Mouse (Mus musculus) limb, embryonic 11.5 days (tissue): ENCODE results near the gene Ltbp1. TPM values are rescaled to one million over a fixed set of nuclear protein-coding genes. Genes with fewer than 3 reads are reported as not detected.
A peak's percentile ranks its signal among the peaks of the same experiment; 100 is the strongest.

ENCODE experiments used
- ATAC-seq: fragments of 200-750 bp; cut with Nextera tagmentation; 2 replicates; pipeline ENCODE4 v1.8.0; 2017; ENCODE audit warnings: low read depth; ENCODE audit not compliant: insufficient number of reproducible peaks, low FRiP score, low TSS enrichment
- DNase-seq: peaks from one replicate; pipeline ENCODE4 v3.0.0-alpha.2; 2015; ENCODE audit warnings: low spot score
- H3K27ac ChIP-seq: fragments of 300-500 bp; sonication (generic); replicated peaks from 2 replicates; pipeline ENCODE4 v1.5.1; 2014; ENCODE audit warnings: low read depth, mild to moderate bottlenecking, low read length
- H3K27me3 ChIP-seq: fragments of 300-500 bp; sonication (generic); 2 replicates; pipeline ENCODE4 v1.6.1; 2014; ENCODE audit warnings: mild to moderate bottlenecking, low read length, mixed read lengths; ENCODE audit not compliant: control insufficient read depth, insufficient read depth
- H3K36me3 ChIP-seq: fragments of 300-500 bp; sonication (generic); 2 replicates; pipeline ENCODE4 v1.6.1; 2014; ENCODE audit warnings: mild to moderate bottlenecking, low read length, moderate library complexity, mixed read lengths; ENCODE audit not compliant: control insufficient read depth, insufficient read depth
- H3K4me1 ChIP-seq: fragments of 300-500 bp; sonication (generic); 2 replicates; pipeline ENCODE4 v1.6.1; 2014; ENCODE audit warnings: low read length, mixed read lengths; ENCODE audit not compliant: control insufficient read depth, insufficient read depth
- H3K4me2 ChIP-seq: fragments of 300-500 bp; sonication (generic); 2 replicates; pipeline ENCODE4 v1.6.1; 2014; ENCODE audit warnings: low read depth, mild to moderate bottlenecking, moderate library complexity; ENCODE audit not compliant: severe bottlenecking
- H3K4me3 ChIP-seq: fragments of 300-500 bp; sonication (generic); 2 replicates; pipeline ENCODE4 v1.5.1; 2014; ENCODE audit warnings: low read depth, low read length
- H3K9ac ChIP-seq: fragments of 300-500 bp; sonication (generic); 2 replicates; pipeline ENCODE4 v1.6.1; 2014; ENCODE audit warnings: mild to moderate bottlenecking, low read length
- H3K9me3 ChIP-seq: fragments of 300-500 bp; sonication (generic); 2 replicates; pipeline ENCODE4 v1.6.1; 2016; ENCODE audit warnings: low read length; ENCODE audit not compliant: control insufficient read depth
- WGBS: fragments of 180-500 bp; shearing (Covaris S2); extraction: QIAGEN DNeasy Blood & Tissue Kit; methylation state at CpG from one replicate; pipeline ENCODE4 v1.1.7; 2014; 5-methylcytosine and 5-hydroxymethylcytosine counted together
- polyA plus RNA-seq: library from polyadenylated mRNA; unstranded; fragments of >200 nt; fragmentation: Nextera tagmentation; extraction: Ambion mirVana; gene quantifications from 2 replicates; pipeline ENCODE4 v1.2.1, GENCODE M21; 2014

Gene Ltbp1
- polyA plus RNA-seq: 29.8 and 34.6 TPM in 2 replicates

DNA sequence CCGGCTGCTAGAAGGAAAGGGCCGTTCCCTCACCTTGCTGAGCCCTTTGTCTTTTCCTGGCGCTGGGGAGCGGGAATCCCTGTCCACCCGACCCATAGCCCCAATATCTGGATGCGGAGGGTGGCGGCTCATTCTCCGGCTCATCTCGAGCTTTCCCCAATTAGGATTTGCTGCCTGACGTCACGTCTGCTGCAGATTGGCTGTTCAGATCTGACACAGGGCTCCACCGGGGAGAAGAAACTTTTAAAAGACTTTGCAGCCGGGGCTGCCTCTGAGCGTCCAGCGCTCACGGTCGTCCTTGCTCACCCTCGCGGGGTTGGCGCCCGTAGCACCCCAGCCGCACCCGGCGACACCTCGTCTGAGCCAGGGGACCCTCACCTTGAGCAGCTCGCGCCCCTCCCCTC, at the start of gene Ltbp1:
Gene Ltbp1, plus strand, starts transcription at position 288 of the 404 bp plus-strand sequence.
- H3K4me1 ChIP-seq: peaks cover 5% of the 10 kb centered on the region
- DNase-seq: no peak
- H3K4me2 ChIP-seq: peak within 1 kb of the TSS; percentile 68
- 0% methylated on average over 27 of the region's 27 CpGs for WGBS
- H3K4me3 ChIP-seq: peak within 1 kb of the TSS; percentile 96
- peak; percentile 79 for ATAC-seq
- no peaks in the 10 kb centered on the region for H3K27me3 ChIP-seq
- H3K9me3 ChIP-seq: no peaks in the 10 kb centered on the region
- peak within 1 kb of the TSS; percentile 97 for H3K9ac ChIP-seq
- no peaks in the 10 kb centered on the region; the same call in 1 of the 2 replicates for H3K36me3 ChIP-seq
- H3K27ac ChIP-seq: peak within 1 kb of the TSS; percentile 91

DNA sequence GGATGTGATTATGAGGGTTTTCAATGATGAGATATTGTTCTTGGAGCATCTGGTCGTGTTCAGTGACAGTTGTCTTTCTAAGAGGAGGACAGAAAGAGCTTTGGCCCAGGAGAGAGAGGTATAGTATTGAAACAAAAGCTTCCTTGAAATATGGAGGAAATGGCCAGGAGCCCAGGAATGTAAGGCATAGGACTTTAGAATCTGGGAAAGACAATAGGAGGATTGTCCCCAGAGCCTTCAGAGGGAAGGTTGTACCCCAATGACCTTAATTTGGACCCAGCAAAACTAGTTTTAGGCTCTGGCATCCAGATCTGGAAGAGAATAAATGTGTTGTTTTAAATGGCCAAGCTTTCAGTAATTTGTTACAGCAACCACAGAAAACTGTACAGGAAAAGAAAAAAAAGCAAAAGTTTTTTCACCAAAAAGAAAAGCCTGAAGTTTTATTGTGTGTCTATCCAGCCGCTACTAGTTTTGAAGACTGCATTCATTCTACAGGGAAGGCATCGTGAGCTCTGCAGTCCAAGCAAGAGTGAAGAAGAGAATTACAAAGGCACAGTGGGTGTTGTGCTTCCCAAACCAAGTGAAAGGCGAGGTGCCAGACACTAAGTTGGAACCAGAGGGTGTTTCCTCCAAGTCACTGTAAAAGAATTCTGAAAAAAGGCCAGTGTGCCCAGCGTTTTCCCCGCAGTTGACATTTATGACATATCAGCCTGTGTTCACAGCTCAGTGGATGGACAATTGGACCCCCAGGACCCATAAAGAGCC, 45.7 kb upstream of the Ltbp1 start:
- no peak overlapping the region for H3K27ac ChIP-seq
- H3K4me3 ChIP-seq: no peak overlapping the region

DNA sequence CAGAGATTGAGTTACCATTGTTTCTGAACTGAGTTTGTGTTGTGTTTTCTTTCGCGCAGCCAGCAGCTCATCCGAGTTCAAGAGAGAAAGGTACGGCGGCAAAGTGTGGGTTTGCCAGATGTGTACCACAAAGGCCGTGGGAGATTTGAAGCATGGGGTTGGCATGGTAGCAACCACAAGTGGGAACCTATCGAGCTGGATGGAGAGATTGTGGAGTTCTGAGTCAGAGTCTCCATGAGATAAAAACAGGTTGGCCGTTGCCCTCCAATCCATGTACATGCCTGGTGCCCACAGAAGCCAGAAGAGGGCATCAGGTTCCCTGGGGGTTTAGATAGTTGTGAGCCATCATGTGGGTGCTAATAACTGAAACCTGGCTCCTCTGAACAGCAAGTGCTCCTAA, 42.1 kb upstream of the Ltbp1 start:
- ATAC-seq: no peak
- H3K9ac ChIP-seq: no peak overlapping the region
- H3K4me2 ChIP-seq: no peak overlapping the region
- H3K4me3 ChIP-seq: no peak overlapping the region
- no peaks in the 10 kb centered on the region for H3K36me3 ChIP-seq
- 94% methylated on average over 8 of the region's 8 CpGs for WGBS
- H3K4me1 ChIP-seq: no peaks in the 10 kb centered on the region
- no peak overlapping the region for H3K27ac ChIP-seq
- no peak for DNase-seq
- no peaks in the 10 kb centered on the region for H3K27me3 ChIP-seq
- H3K9me3 ChIP-seq: no peaks in the 10 kb centered on the region

More for the DNA sequence above, 45.7 kb upstream of the Ltbp1 start:
- Histone ChIP-seq H3K4me1 (no peaks in the 10 kb centered on the region), H3K9ac (no peak overlapping the region), H3K4me2 (no peak overlapping the region), H3K9me3 (no peaks in the 10 kb centered on the region), H3K27me3 (no peaks in the 10 kb centered on the region), H3K36me3 (no peaks in the 10 kb centered on the region)
- 59% methylated on average over 6 of the region's 6 CpGs for WGBS
- ATAC-seq: no peak
- DNase-seq: no peak

DNA sequence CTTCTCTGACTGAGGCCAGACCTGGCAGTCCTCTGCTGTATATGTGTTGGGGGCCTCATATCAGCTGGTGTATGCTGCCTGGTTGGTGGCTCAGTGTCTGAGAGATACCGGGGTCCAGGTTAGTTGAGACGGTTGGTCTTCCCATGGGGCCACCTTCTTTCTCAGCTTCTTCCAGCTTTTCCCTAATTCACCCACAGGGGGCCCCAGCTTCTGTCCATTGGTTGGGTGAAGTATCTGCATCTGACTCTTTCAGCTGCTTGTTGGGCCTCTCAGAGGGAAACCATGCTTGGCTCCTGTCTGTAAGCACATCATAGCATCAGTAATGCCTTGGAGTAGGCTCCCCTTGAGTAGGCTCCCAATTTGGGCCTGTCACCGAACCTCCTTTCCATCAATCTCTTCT, 41.5 kb upstream of the Ltbp1 start:
- WGBS: 91% methylated on average over 3 of the region's 3 CpGs
- Histone ChIP-seq H3K4me2 (no peak overlapping the region), H3K4me3 (no peak overlapping the region), H3K9me3 (no peaks in the 10 kb centered on the region), H3K27me3 (no peaks in the 10 kb centered on the region), H3K36me3 (no peaks in the 10 kb centered on the region), H3K9ac (no peak overlapping the region), H3K27ac (no peak overlapping the region), H3K4me1 (no peaks in the 10 kb centered on the region)
- ATAC-seq (no peak), DNase-seq (no peak)

DNA sequence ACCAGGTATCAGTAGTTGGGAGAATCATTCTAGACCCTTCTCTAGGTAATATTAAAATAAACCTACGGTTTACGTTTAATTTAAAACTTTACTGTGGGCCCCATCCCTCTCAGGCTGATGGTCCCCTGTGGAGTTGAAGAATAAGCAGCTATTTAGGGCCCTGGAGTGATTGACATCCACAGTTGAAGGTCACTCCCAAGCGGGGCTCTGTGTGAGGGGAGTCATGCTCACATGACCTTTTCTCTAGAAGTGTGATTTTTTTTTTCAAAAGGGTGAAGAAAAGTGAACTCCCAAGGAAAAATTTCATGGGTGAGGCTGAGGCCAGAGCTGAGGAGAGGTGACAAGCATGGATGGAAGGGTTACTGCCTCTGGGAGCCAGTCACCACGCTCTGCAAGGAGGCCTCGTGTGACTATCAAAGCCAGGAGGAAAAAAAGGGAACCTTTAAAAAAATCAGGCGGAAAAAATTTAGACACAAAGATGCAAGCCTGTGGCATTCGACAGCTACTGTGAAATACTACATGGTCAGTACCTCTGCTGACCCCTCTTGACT, 38.0 kb upstream of the Ltbp1 start:
- ATAC-seq (no peak), DNase-seq (no peak)
- no peak overlapping the region for H3K9ac ChIP-seq
- no peaks in the 10 kb centered on the region for H3K36me3 ChIP-seq
- no peak overlapping the region for H3K4me2 ChIP-seq
- H3K27ac ChIP-seq: no peak overlapping the region
- H3K27me3 ChIP-seq: no peaks in the 10 kb centered on the region
- WGBS: 64% methylated on average over 7 of the region's 7 CpGs
- H3K4me1 ChIP-seq: no peaks in the 10 kb centered on the region
- no peaks in the 10 kb centered on the region for H3K9me3 ChIP-seq
- H3K4me3 ChIP-seq: no peak overlapping the region

DNA sequence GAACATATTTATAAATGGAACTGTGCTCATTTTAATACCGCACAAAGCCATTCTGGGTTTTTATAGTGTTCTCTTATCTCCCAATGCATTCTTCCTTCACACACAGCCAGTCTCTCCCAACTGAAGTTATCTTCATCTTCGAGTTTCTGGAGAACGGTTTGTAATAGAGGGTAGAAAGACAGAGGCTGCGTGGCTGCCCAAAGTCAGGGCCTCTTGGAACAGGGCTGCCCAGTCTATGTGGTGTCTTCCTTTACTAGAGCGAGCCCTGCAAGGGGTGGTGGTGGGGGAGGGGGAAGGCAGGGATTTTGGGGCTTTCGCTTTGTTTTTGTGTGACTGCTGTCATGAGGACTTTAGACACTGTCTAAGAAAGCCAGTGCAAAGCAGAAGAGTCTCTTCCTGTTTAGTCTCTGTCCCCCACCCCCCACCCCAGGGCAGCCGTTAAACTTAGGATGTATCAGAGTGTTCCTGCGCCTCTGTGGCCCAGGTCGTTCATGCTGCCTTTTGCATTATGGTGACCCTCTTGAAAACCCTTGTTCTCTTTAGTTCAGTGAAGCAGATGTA, 37.1 kb upstream of the Ltbp1 start:
- ATAC-seq (no peak), DNase-seq (no peak)
- Histone ChIP-seq H3K9ac (no peak overlapping the region), H3K27me3 (no peaks in the 10 kb centered on the region), H3K36me3 (no peaks in the 10 kb centered on the region), H3K4me2 (no peak overlapping the region), H3K4me3 (no peak overlapping the region), H3K9me3 (no peaks in the 10 kb centered on the region), H3K4me1 (no peaks in the 10 kb centered on the region), H3K27ac (no peak overlapping the region)
- 74% methylated on average over 9 of the region's 9 CpGs for WGBS

DNA sequence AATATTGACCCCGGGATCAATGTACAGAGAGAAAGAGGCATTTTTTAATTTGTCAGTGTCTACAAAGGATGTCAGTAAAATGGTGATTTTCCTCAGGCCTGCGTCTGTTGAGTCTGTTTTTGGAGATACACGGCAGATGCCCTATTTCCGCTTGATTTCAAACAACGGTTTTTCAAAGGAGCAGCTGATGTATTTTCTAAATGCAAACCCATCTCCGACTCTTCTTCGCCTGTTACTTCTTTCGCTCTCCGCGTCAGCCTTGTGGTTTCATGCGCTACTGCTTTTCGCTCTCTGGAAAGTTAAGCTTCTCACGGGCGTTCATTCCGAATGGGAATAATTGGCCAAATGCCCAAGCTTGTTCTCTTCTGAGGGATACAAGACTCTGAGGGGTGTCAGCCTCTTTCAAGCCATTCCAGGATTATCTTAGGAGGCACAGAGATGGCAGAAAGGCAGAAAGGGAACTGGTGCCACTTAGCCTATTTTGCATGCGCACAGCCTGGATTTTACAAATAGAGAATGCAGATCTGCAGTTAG, 36.6 kb upstream of the Ltbp1 start:
- H3K9ac ChIP-seq: no peak overlapping the region
- no peaks in the 10 kb centered on the region for H3K4me1 ChIP-seq
- 88% methylated on average over 16 of the region's 16 CpGs for whole genome bisulfite sequencing
- ATAC-seq (no peak), DNase-seq (no peak)
- H3K36me3 ChIP-seq: no peaks in the 10 kb centered on the region
- no peaks in the 10 kb centered on the region for H3K9me3 ChIP-seq
- H3K4me2 ChIP-seq: no peak overlapping the region
- no peak overlapping the region for H3K4me3 ChIP-seq
- no peak overlapping the region for H3K27ac ChIP-seq
- no peaks in the 10 kb centered on the region for H3K27me3 ChIP-seq

DNA sequence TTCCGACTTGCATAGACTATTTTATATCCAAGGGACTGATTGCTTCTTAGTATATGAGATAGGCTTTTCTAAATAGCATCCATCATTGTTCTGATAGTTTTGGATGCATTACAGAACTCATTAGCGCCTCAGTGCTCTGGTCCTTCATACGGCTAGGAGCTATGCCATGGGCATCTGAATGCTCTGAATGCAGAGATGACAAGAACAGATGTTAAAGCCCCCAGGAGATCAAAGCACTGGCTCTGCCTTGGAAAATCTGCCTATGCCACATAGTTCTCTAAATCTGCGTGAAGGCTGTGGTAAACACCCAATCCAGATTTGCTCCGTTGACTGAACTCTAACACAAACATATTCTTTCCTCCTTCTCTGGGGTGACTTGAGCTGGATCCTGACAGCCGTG, 30.2 kb upstream of the Ltbp1 start:
- Histone ChIP-seq H3K36me3 (no peaks in the 10 kb centered on the region), H3K4me2 (no peak overlapping the region), H3K9ac (no peak overlapping the region), H3K4me3 (no peak overlapping the region), H3K9me3 (no peaks in the 10 kb centered on the region), H3K27me3 (no peaks in the 10 kb centered on the region), H3K4me1 (no peaks in the 10 kb centered on the region), H3K27ac (no peak overlapping the region)
- ATAC-seq (no peak), DNase-seq (no peak)
- 68% methylated on average over 6 of the region's 6 CpGs for WGBS
